Mouse (Mus musculus) mammary gland, adult 2 months (tissue): Measurements from ENCODE around the gene Prnd. TPM values are rescaled to one million over a fixed set of nuclear protein-coding genes. Genes with fewer than 3 reads are reported as not detected.

Source experiments
- polyA plus RNA-seq: library from polyadenylated mRNA; depleted of rRNA; stranded (reverse); fragments of >200 nt; gene quantifications from 2 replicates; pipeline ENCODE4 v1.2.3, GENCODE M21; 2012; ENCODE audit warnings: low replicate concordance; rRNA removed

The Prnd gene
- 6.2 and 9.5 TPM in 2 replicates for polyA plus RNA-seq

DNA sequence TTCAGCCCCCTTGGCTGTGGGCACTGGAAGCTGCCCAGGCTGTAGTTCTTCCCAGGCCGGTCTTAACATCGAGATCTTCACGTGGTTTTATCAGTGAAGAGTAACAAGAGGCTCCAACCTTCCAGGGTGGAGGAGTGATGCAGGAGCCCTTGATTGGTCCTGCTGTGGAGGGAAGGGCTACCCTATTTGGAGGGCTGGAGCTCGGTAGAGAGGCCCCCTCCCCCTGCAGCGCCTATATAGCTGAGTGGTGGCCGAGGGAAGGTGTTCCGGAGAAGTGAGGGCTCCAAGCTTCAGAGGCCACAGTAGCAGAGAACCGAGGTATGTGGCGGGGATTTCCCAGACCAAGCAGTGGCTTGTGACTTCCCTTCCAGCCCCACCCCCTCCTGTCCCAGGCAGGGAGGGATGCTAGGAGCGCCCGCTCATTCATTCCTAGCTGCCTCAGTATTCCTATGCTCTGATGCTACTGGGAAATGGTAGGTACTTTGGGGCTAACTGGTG, at the start of gene Prnd:
TSS of gene Prnd (plus strand) at position 264 of the 498 bp plus-strand sequence.

DNA sequence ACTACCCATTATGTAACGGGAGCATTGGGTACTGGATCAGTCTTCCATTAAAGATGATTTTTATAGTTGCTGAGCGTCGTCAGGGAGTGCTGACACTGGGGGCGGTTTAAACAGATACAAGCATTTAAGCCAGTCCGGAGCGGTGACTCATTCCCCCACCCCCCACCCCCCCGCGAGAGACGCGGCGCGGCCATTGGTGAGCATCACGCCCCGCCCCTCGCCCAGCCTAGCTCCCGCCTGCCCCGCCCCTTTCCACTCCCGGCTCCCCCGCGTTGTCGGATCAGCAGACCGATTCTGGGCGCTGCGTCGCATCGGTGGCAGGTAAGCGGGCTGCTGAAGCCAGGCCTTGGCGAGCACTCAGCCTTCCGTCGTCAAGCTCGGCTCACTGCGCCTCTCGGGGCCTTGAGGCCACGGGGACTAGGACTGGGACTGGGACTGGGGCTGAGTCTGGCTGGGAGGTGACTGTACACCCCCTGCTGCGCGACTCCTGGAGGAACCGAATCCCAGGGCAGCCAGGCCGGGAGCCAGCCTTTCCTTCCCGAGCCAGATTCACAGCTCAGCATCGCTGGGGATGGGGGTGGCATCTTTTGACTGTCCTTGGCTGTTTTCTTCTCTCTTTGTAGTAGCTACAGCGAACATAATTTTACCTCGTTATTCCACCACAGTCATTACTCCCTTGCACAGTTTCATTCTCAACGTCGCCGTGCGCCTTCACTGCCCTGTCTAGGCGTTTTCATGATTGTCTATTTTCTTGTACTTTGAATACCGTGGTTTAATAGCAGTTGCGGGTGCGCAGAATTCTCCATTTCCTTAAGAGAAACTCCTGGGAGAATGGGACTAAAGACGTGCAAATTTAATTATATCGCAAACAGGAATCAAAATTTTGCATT, 40.7 kb upstream of the Prnd start, which contains the start of the genes Prnp and Prn:
TSS of gene Prnp (plus strand) at position 246 of the 890 bp plus-strand sequence.
TSS of gene Prn (plus strand) at position 275 of the 890 bp plus-strand sequence.

Other genes starting within 250 kb of the Prnd start
- gene Erv3, start 91.1 kb upstream of the Prnd start, polyA plus RNA-seq: 0.08 and 0.14 TPM in 2 replicates
- 106 and 159 TPM in 2 replicates for gene Prnp, start 40.9 kb upstream of the Prnd start, polyA plus RNA-seq
- not detected in 2 replicates for gene Prn, start 40.9 kb upstream of the Prnd start, polyA plus RNA-seq
- 48.4 and 87.2 TPM in 2 replicates for gene Rassf2, start 79.4 kb downstream of the Prnd start, polyA plus RNA-seq
- 22.0 and 29.4 TPM in 2 replicates for gene Slc23a2, start 194.2 kb downstream of the Prnd start, polyA plus RNA-seq